Mouse (Mus musculus): ENCODE results near the gene Dennd1c.

- TF ChIP-seq CTCF (IDR thresholded peaks at IDR 0.05; ENCODE audit: low read depth) (no peak), EP300 (IDR thresholded peaks at IDR 0.05; ENCODE audit: low read depth) (no peak)
These were observed 17.2 kb downstream of the Dennd1c start for GRCm38 (mm10) chr17:57061069-57061468.
